Mouse (Mus musculus): ENCODE measurements around the gene 2010300C02Rik. TPM values are rescaled to one million over a fixed set of nuclear protein-coding genes. Genes with fewer than 3 reads are reported as not detected.
A peak's percentile ranks its signal among the peaks of the same experiment; 100 is the strongest.

Gene 2010300C02Rik
- polyA plus RNA-seq, 1 experiment from 2014 or later = 2.6 TPM

DNA sequence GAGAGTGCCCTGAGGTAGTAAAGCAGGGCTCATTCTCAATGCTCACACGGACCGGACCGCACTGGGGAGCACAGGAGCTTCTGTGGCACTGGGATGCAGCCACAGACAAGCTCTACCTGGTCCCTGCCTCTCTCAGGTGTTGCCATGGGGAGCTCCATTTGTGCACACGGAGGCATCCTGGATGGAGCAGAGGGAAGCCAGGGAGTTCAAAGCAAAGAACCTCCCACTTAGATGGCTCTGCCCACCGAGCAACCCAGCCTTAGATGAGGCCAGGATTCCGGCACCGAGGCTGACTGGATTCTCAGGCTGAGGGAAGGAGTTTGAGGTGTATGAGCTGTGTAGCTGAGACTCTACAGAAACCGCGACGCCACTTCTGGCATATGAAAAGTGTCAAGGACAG lies 72.8 kb downstream of the 2010300C02Rik start:
- no peak for ATAC-seq (ENCODE audit: low FRiP score)
- no peaks in the 10 kb centered on the region for H3K36me3 ChIP-seq
- H3K9me3 ChIP-seq (replicated peaks) = no peaks in the 10 kb centered on the region
- H3K4me1 ChIP-seq = no peaks in the 10 kb centered on the region
- 91% methylated on average over 10 of the region's 10 CpGs for WGBS
- H3K27ac ChIP-seq = no peak overlapping the region
- no peak overlapping the region for H3K4me3 ChIP-seq
- no peak overlapping the region for H3K9ac ChIP-seq
- no peak overlapping the region for H3K4me2 ChIP-seq (replicated peaks)
- no peaks in the 10 kb centered on the region for H3K27me3 ChIP-seq

DNA sequence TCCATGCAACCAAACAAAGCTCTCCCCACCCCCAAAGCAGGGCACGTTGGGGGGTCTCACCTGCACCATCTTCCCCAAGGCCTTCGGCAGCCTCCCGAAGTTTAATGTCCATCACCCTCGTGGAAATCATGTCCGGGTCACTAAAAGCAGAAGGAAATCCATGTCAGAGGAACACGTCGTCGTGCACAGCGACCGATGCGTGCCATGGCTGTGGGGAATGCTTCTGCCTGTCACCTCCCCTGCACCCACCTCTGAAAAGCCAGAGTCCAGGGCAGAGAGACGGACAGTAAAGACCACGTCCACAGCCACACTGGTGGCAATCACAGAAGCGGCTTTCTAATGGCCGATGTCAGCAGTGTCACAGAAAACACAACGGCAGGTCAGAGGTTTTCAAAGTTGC lies 75.4 kb downstream of the 2010300C02Rik start:
- Histone ChIP-seq H3K4me3 (no peak overlapping the region), H3K27ac (no peak overlapping the region), H3K4me2 (replicated peaks) (no peak overlapping the region), H3K4me1 (no peaks in the 10 kb centered on the region), H3K9me3 (replicated peaks) (no peaks in the 10 kb centered on the region), H3K9ac (no peak overlapping the region), H3K36me3 (no peaks in the 10 kb centered on the region), H3K27me3 (no peaks in the 10 kb centered on the region)
- WGBS = 93% methylated on average over 16 of the region's 16 CpGs
- ATAC-seq (ENCODE audit: low FRiP score) = no peak

DNA sequence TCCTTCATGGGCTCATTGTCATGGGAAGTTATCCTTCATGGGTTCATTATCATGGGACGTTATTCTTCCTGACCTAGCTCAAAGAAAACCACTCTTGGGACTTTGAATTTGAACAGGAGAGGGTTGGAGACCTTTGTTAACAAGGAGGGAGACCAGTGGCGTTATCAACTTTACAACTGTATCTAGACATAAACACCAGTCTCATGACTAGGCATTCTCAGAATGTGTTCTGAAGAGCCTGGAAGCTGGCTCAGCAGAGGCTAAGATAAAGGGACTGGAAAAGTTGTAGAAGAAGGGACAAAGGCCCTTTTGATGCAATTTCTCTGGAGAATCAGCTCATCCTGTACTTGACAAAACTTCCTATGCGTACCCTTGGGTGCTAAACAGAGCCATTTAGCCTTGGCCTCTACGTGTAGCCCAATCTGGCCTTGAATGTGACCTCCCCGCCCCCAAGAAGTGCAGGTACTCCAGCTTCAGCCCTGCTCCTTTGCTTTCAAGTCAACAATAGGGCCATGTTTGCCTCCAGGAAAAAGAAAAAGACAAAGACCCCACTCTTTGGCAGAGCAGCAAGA lies 76.0 kb downstream of the 2010300C02Rik start:
- Histone ChIP-seq H3K27ac (no peak overlapping the region), H3K4me2 (replicated peaks) (no peak overlapping the region), H3K4me1 (no peaks in the 10 kb centered on the region; the same call in 1 of the 2 replicates), H3K4me3 (no peak overlapping the region), H3K9ac (no peak overlapping the region), H3K27me3 (no peaks in the 10 kb centered on the region), H3K36me3 (no peaks in the 10 kb centered on the region), H3K9me3 (replicated peaks) (no peaks in the 10 kb centered on the region)
- 80% methylated on average over 5 of the region's 5 CpGs for whole genome bisulfite sequencing
- ATAC-seq (ENCODE audit: low FRiP score) = no peak

DNA sequence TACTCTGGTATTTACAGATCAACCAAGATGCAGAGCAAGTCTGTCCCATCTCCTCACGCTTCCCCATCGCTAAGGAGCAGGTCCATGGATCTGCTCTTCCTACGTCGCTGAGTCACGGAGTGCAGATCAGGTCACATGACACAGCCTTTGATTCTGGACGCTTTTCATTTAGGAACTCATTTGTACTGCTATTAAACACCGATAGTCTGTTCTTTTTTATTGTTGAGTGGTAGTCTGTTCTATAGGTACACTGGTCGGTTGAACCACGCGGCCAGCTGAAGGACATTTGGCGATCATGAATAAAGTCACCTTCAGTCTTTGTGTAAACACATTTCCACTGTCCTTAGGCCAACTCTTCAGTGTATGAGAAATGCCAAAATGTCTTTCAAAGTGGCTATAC lies 78.5 kb downstream of the 2010300C02Rik start:
- Histone ChIP-seq H3K36me3 (no peaks in the 10 kb centered on the region), H3K4me1 (no peaks in the 10 kb centered on the region; the same call in 1 of the 2 replicates), H3K9ac (no peak overlapping the region), H3K9me3 (replicated peaks) (no peaks in the 10 kb centered on the region), H3K4me2 (replicated peaks) (no peak overlapping the region), H3K4me3 (no peak overlapping the region), H3K27ac (no peak overlapping the region), H3K27me3 (no peaks in the 10 kb centered on the region; the same call in 1 of the 2 replicates)
- WGBS = 93% methylated on average over 11 of the region's 11 CpGs
- no peak for ATAC-seq (ENCODE audit: low FRiP score)

DNA sequence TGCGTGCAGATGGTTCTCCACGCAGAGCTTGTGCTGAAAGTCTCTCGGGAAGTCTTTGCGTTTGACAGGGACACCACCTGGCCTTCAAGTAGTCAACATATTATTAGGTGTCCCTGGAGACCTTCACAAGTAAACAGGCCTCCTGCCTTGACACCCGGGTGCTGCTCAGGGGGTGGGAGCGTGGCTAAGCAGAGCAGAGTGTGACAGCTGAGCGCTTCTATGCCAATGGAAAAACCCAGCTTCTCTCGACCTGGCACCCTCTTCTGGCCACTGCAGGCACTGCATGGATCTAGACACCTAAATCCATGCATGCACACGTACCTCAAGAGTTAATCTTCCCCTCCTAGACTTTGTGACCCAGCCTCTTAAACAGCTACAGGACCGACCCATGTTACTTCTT lies 80.8 kb downstream of the 2010300C02Rik start:
- WGBS = 21% methylated on average over 10 of the region's 10 CpGs
- Histone ChIP-seq H3K36me3 (no peaks in the 10 kb centered on the region), H3K4me2 (replicated peaks) (peak overlapping the region; percentile 29)

DNA sequence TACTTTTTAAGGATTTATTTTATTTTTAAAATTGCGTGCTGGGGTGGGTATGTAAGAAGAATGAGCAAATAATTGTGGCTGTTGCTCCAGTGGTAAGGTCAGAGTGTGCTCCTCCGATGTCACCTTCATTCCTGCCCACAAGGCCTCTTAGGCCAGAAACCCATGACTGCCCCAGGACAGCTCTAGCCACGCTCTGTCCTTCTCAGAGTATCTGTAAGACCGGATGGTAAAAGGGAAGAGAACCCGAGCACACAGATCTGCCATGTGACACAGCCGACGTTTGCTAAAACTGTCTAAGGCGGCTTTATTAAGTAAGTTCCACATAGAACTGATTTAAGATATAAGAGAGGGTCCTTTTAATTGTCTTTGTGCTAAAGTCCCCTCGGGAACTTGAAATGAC lies 81.3 kb downstream of the 2010300C02Rik start:
- no peak for ATAC-seq (ENCODE audit: low FRiP score)
- Histone ChIP-seq H3K36me3 (no peaks in the 10 kb centered on the region), H3K4me3 (no peak overlapping the region), H3K4me2 (replicated peaks) (no peak overlapping the region), H3K27me3 (no peaks in the 10 kb centered on the region; the same call in 1 of the 2 replicates), H3K27ac (no peak overlapping the region), H3K4me1 (no peaks in the 10 kb centered on the region; the same call in 1 of the 2 replicates), H3K9me3 (replicated peaks) (no peaks in the 10 kb centered on the region), H3K9ac (no peak overlapping the region)
- 86% methylated on average over 9 of the region's 9 CpGs for WGBS

More for the DNA sequence above, 80.8 kb downstream of the 2010300C02Rik start:
- Histone ChIP-seq H3K9me3 (replicated peaks) (no peaks in the 10 kb centered on the region), H3K27me3 (no peaks in the 10 kb centered on the region; the same call in 1 of the 2 replicates), H3K27ac (no peak overlapping the region), H3K9ac (no peak overlapping the region), H3K4me3 (no peak overlapping the region), H3K4me1 (no peaks in the 10 kb centered on the region; the same call in 1 of the 2 replicates)
- ATAC-seq (ENCODE audit: low FRiP score) = peak; percentile 64; the same call in 1 of the 2 replicates

DNA sequence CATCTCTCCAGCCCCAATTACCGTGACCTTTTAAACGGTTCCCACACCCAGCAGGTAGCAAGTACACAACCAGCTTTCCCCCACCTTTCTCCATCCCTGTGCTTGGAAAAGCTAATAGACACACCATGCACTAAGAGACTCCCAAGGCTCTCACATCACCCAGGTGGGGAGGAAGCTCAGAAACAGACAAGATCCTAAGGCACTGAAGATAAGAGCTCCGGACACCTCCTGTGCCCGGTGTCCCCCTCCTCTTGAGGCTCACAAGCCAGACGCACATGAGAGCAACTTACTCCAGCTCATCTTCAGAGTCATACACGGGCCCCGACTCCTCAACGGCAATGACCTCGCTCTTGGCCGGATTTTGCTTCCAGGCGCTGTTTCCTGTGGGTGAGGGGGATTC lies 82.3 kb downstream of the 2010300C02Rik start:
- H3K9me3 ChIP-seq (replicated peaks) = no peaks in the 10 kb centered on the region
- H3K36me3 ChIP-seq = no peaks in the 10 kb centered on the region
- H3K27ac ChIP-seq = no peak overlapping the region
- 73% methylated on average over 11 of the region's 11 CpGs for WGBS
- H3K4me1 ChIP-seq = no peaks in the 10 kb centered on the region; the same call in 1 of the 2 replicates
- H3K27me3 ChIP-seq = no peaks in the 10 kb centered on the region; the same call in 1 of the 2 replicates
- H3K9ac ChIP-seq = no peak overlapping the region
- ATAC-seq (ENCODE audit: low FRiP score) = no peak
- H3K4me3 ChIP-seq = no peak overlapping the region
- H3K4me2 ChIP-seq (replicated peaks) = no peak overlapping the region

DNA sequence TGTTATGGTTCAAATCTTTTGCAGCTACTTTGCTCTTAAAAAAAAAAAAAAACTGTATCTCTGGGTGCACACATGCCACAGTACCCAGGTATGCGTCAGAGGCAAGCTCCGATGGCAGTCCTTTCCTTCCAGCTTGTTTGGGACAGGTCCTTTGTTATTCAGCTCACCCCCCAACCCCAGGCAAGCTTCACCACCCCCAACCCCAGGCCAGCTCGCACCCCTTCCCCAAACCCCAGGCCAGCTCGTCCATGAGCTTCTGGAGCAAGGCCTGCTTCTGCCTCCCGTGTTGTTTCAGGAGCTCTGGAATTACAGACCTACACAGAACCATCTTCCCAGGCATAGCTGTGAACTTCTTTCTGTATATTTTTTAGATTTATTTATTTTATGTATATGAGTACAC lies 83.1 kb downstream of the 2010300C02Rik start:
- Histone ChIP-seq H3K9ac (no peak overlapping the region), H3K27ac (no peak overlapping the region), H3K27me3 (no peaks in the 10 kb centered on the region; the same call in 1 of the 2 replicates), H3K4me2 (replicated peaks) (no peak overlapping the region), H3K36me3 (no peaks in the 10 kb centered on the region), H3K4me3 (no peak overlapping the region), H3K4me1 (no peaks in the 10 kb centered on the region; the same call in 1 of the 2 replicates), H3K9me3 (replicated peaks) (no peaks in the 10 kb centered on the region)
- no peak for ATAC-seq (ENCODE audit: low FRiP score)
- 80% methylated on average over 5 of the region's 5 CpGs for WGBS

DNA sequence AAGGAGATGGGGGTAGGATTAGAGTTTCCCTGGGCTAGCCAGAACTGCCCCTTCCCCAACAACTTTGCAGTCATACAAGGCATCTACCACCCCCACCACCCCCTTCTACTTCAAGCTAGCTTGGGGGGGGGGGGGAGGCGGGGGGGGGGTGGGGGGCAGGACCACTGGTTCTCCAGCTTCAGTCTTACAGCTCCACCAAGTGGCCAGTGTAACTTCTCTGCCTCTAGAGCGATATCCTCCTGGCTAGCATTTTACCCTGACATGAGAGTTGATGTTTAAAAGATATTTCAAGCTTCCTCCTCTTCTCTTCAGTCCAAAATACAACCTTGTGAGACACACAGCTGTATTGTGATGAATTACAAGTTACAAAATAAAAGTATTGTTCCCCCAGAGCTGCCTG lies 83.7 kb downstream of the 2010300C02Rik start:
- no peak overlapping the region for H3K4me2 ChIP-seq (replicated peaks)
- H3K4me3 ChIP-seq = no peak overlapping the region
- H3K27me3 ChIP-seq = no peaks in the 10 kb centered on the region; the same call in 1 of the 2 replicates
- no peak overlapping the region for H3K9ac ChIP-seq
- no peaks in the 10 kb centered on the region; the same call in 1 of the 2 replicates for H3K4me1 ChIP-seq
- no peak for ATAC-seq (ENCODE audit: low FRiP score)
- WGBS = 24% methylated on average over 2 of the region's 2 CpGs
- H3K9me3 ChIP-seq (replicated peaks) = no peaks in the 10 kb centered on the region
- no peaks in the 10 kb centered on the region for H3K36me3 ChIP-seq
- H3K27ac ChIP-seq = no peak overlapping the region

DNA sequence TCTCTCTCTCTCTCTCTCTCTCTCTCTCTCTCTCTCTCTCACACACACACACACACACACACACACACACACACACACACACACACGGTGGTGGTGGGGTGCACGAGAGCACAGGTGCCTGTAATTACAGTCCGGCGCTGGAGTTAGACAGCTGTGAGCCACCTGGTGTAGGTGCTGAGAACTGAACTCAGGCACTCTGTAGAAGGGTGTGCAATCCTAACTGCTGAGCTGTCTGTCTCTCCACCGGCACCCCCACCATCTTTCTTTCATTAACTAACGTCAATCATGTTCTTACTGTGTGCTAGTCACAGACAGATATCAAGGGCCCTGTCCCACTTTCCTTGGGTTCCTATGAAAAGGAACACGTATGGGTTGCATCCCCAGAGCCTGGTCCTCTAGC lies 84.2 kb downstream of the 2010300C02Rik start:
- no peak overlapping the region for H3K9ac ChIP-seq
- no peaks in the 10 kb centered on the region for H3K36me3 ChIP-seq
- H3K4me1 ChIP-seq = no peaks in the 10 kb centered on the region; the same call in 1 of the 2 replicates
- no peak for ATAC-seq (ENCODE audit: low FRiP score)
- H3K27ac ChIP-seq = no peak overlapping the region
- H3K4me3 ChIP-seq = no peak overlapping the region
- no peaks in the 10 kb centered on the region; the same call in 1 of the 2 replicates for H3K27me3 ChIP-seq
- no peaks in the 10 kb centered on the region for H3K9me3 ChIP-seq (replicated peaks)
- WGBS = 75% methylated on average over 7 of the region's 7 CpGs
- no peak overlapping the region for H3K4me2 ChIP-seq (replicated peaks)

DNA sequence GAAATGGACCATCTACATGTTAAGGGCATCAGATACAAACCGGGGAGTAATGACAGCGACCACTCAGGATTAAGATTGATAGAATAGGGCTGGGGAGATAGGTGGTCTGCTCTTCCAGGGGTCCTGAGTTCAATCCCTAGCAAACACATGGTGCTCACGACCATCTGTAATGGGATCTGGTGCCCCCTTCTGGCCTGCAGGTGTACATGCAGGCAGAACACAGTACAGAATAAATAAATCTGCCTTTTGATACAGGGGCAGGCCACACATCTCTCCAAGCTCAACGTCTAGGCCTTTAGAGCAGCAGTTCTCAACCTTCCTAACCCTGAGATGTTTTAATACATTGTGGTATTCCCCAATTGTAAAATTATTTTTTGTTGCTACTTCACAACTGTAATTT lies 85.2 kb downstream of the 2010300C02Rik start:
- Histone ChIP-seq H3K4me1 (no peaks in the 10 kb centered on the region; the same call in 1 of the 2 replicates), H3K27me3 (no peaks in the 10 kb centered on the region; the same call in 1 of the 2 replicates), H3K27ac (no peak overlapping the region), H3K4me3 (no peak overlapping the region), H3K9me3 (replicated peaks) (no peaks in the 10 kb centered on the region), H3K36me3 (no peaks in the 10 kb centered on the region), H3K9ac (no peak overlapping the region), H3K4me2 (replicated peaks) (no peak overlapping the region)
- 32% methylated on average over 4 of the region's 4 CpGs for WGBS
- no peak for ATAC-seq (ENCODE audit: low FRiP score)

DNA sequence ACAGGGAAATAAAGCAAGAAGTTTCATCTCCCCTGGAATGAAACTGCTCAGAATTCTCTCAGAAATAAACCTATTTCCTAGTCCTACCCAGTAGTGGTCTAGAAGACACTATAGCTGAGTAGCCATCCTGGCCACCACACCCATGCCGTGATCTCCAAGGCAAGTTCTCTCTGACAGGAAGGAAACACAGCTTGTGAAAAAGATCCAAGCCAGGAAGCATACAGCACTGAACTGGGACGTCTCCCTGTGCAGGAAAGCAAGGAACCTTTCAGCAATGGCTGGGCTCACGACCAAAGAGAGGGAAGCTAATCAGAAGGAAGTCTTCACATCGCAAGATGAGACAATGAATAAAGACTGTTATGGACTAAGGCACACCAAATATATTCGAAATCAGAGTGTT lies 86.4 kb downstream of the 2010300C02Rik start:
- no peak overlapping the region for H3K9ac ChIP-seq
- no peak overlapping the region for H3K4me2 ChIP-seq (replicated peaks)
- no peaks in the 10 kb centered on the region for H3K4me1 ChIP-seq
- 77% methylated on average over 5 of the region's 5 CpGs for WGBS
- H3K27ac ChIP-seq = no peak overlapping the region
- H3K27me3 ChIP-seq = no peaks in the 10 kb centered on the region; the same call in 1 of the 2 replicates
- no peak for ATAC-seq (ENCODE audit: low FRiP score)
- H3K4me3 ChIP-seq = no peak overlapping the region
- no peaks in the 10 kb centered on the region for H3K36me3 ChIP-seq
- no peaks in the 10 kb centered on the region for H3K9me3 ChIP-seq (replicated peaks)

DNA sequence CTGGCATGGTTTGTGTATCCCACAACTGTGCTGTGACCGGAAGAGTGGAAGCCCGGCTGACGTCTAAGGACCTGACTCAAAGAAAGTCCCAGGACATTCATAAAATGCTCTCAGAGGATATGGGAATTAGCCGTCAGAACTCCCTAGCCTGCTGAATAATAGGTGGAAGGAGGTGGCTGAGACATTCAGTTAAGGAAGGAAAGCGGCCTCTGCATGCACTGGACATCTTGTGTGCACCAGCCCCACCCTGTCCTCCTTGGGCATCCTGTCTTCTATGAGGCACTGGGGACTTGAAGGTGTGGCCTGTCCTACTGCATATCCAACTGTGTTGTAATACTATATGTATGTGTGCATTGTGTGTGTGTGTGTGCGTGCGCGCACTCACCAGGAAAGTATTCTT lies 87.5 kb downstream of the 2010300C02Rik start:
- WGBS = 85% methylated on average over 8 of the region's 8 CpGs
- Histone ChIP-seq H3K4me3 (no peak overlapping the region), H3K9me3 (replicated peaks) (no peaks in the 10 kb centered on the region)

More for the DNA sequence above, 87.5 kb downstream of the 2010300C02Rik start:
- Histone ChIP-seq H3K27ac (no peak overlapping the region), H3K4me1 (no peaks in the 10 kb centered on the region), H3K36me3 (no peaks in the 10 kb centered on the region), H3K27me3 (no peaks in the 10 kb centered on the region; the same call in 1 of the 2 replicates), H3K9ac (no peak overlapping the region), H3K4me2 (replicated peaks) (no peak overlapping the region)
- no peak for ATAC-seq (ENCODE audit: low FRiP score)
